Mouse (Mus musculus): ENCODE measurements around the gene Pctp.

GRCm38 (mm10) chr11:89977746-89978352 lies 24.8 kb downstream of the Pctp start:
- TF ChIP-seq CTCF (IDR thresholded peaks at IDR 0.05; ENCODE audit: borderline replicate concordance, control insufficient read depth, extremely low read depth, insufficient read depth, low read length, poor library complexity) (no peak), POLR2A (IDR thresholded peaks at IDR 0.05; ENCODE audit: control insufficient read depth, extremely low read depth, insufficient read depth, low read length, poor library complexity) (no peak)

Data from thymus, adult 2 months (tissue).